Mouse (Mus musculus): ENCODE measurements around the gene Fam207a.

The Fam207a gene

GRCm38 (mm10) chr10:77502967-77503922 is 12.3 kb downstream of the Fam207a start:
- DNase-seq (ENCODE audit: low read depth, low spot score), result no peak

GRCm38 (mm10) chr10:77500636-77501035 is 14.9 kb downstream of the Fam207a start:
- no peak for DNase-seq (ENCODE audit: low read depth, low spot score)

GRCm38 (mm10) chr10:77498254-77498653 is 17.3 kb downstream of the Fam207a start:
- no peak for DNase-seq (ENCODE audit: low read depth, low spot score)

GRCm38 (mm10) chr10:77497185-77497584 is 18.4 kb downstream of the Fam207a start:
- DNase-seq (ENCODE audit: low read depth, low spot score), result no peak

GRCm38 (mm10) chr10:77492885-77493284 is 22.7 kb downstream of the Fam207a start:
- DNase-seq (ENCODE audit: low read depth, low spot score), result no peak

GRCm38 (mm10) chr10:77491585-77491984 is 24.0 kb downstream of the Fam207a start:
- DNase-seq (ENCODE audit: low read depth, low spot score), result no peak

- DNase-seq (ENCODE audit: low read depth, low spot score), result no peak
Observed at GRCm38 (mm10) chr10:77488168-77488567, 27.4 kb downstream of the Fam207a start.

- DNase-seq (ENCODE audit: low read depth, low spot score), result no peak
Observed at GRCm38 (mm10) chr10:77485786-77486185, 29.8 kb downstream of the Fam207a start.

GRCm38 (mm10) chr10:77484205-77484935 is 31.2 kb downstream of the Fam207a start:
- DNase-seq (ENCODE audit: low read depth, low spot score), result no peak

- peak; percentile 53 for DNase-seq (ENCODE audit: low read depth, low spot score)
Observed at GRCm38 (mm10) chr10:77481814-77482213, 33.8 kb downstream of the Fam207a start.

- DNase-seq (ENCODE audit: low read depth, low spot score), result no peak
Observed at GRCm38 (mm10) chr10:77479972-77480371, 35.6 kb downstream of the Fam207a start.

- no peak for DNase-seq (ENCODE audit: low read depth, low spot score)
Observed at GRCm38 (mm10) chr10:77476907-77477306, 38.7 kb downstream of the Fam207a start.

- no peak for DNase-seq (ENCODE audit: low read depth, low spot score)
Observed at GRCm38 (mm10) chr10:77472188-77472587, 43.4 kb downstream of the Fam207a start.

- no peak for DNase-seq (ENCODE audit: low read depth, low spot score)
Observed at GRCm38 (mm10) chr10:77471512-77471911, 44.1 kb downstream of the Fam207a start.

- no peak for DNase-seq (ENCODE audit: low read depth, low spot score)
Observed at GRCm38 (mm10) chr10:77470763-77471162, 44.8 kb downstream of the Fam207a start.

GRCm38 (mm10) chr10:77468675-77469074 is 46.9 kb downstream of the Fam207a start:
- no peak for DNase-seq (ENCODE audit: low read depth, low spot score)

- no peak for DNase-seq (ENCODE audit: low read depth, low spot score)
Observed at GRCm38 (mm10) chr10:77467407-77467806, 48.2 kb downstream of the Fam207a start.

- DNase-seq (ENCODE audit: low read depth, low spot score), result no peak
Observed at GRCm38 (mm10) chr10:77465902-77466301, 49.7 kb downstream of the Fam207a start.

GRCm38 (mm10) chr10:77464181-77464936 is 51.2 kb downstream of the Fam207a start:
- DNase-seq (ENCODE audit: low read depth, low spot score), result no peak

GRCm38 (mm10) chr10:77461161-77461560 is 54.4 kb downstream of the Fam207a start:
- no peak for DNase-seq (ENCODE audit: low read depth, low spot score)

- no peak for DNase-seq (ENCODE audit: low read depth, low spot score)
Observed at GRCm38 (mm10) chr10:77457701-77458100, 57.9 kb downstream of the Fam207a start.

- no peak for DNase-seq (ENCODE audit: low read depth, low spot score)
Observed at GRCm38 (mm10) chr10:77456507-77456906, 59.1 kb downstream of the Fam207a start.
